Mouse (Mus musculus): ENCODE results near the gene Tmem204. TPM values are rescaled to one million over a fixed set of nuclear protein-coding genes. Genes with fewer than 3 reads are reported as not detected.
"Not testable (repeated sequence)": the region's sequence is repeated elsewhere in the genome, so short reads cannot be mapped to it uniquely, and the experiment has no call there.

The Tmem204 gene
- 15.9 and 18.4 TPM in 2 replicates for polyA plus RNA-seq (2014; fragmentation: Nextera tagmentation; extraction: Ambion mirVana)

DNA sequence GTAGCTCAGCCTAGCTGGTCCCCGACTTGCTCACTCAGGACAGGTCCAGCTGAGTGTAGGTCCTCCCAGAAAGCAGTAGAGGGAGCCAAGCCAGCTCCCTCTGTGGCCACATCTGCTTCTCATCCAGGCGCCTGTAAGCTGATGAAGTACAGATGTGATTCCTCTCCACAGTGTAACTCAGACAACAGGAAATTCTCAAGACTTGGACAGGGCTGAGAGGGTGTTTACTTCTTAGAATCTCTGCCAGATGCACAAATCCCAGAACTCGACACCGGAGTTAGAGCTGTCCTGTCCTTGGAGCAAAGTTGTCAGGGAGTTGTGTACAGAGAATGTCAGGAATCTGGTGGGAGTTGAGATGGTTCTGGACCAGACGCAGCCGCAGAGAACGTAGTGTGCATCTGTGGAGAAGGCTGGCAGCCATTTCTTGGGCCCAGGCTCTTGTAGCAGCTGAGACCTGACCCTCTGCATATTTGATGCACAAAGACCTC is at the start of gene Tmem204:
Gene Tmem204, minus strand, starts transcription at position 148 of the 488 bp plus-strand sequence.
- H3K36me3 ChIP-seq (ENCODE audit: control insufficient read depth, insufficient read depth, low read length), result 0 out of 2 replicates have a peak, but pooled peaks cover 1% of the 10 kb centered on the region
- no peak within 1 kb of the TSS for H3K4me3 ChIP-seq (ENCODE audit: low read length)
- H3K4me2 ChIP-seq (replicated peaks; ENCODE audit: low read depth, low read length), result no peak within 1 kb of the TSS
- H3K27ac ChIP-seq (ENCODE audit: low read depth, low read length), result peak within 1 kb of the TSS; percentile 93
- ATAC-seq (ENCODE audit: low FRiP score, low TSS enrichment), result peak; percentile 88
- peak within 1 kb of the TSS; percentile 12; the same call in 1 of the 2 replicates for H3K9ac ChIP-seq (ENCODE audit: low read depth, low read length)
- peaks cover 27% of the 10 kb centered on the region for H3K4me1 ChIP-seq (ENCODE audit: control insufficient read depth, insufficient read depth, low read length)
- H3K27me3 ChIP-seq (ENCODE audit: control insufficient read depth, insufficient read depth, low read length), result no peaks in the 10 kb centered on the region
- no peaks in the 10 kb centered on the region for H3K9me3 ChIP-seq (ENCODE audit: control insufficient read depth, low read length)
- 32% methylated on average over 7 of the region's 7 CpGs for WGBS

DNA sequence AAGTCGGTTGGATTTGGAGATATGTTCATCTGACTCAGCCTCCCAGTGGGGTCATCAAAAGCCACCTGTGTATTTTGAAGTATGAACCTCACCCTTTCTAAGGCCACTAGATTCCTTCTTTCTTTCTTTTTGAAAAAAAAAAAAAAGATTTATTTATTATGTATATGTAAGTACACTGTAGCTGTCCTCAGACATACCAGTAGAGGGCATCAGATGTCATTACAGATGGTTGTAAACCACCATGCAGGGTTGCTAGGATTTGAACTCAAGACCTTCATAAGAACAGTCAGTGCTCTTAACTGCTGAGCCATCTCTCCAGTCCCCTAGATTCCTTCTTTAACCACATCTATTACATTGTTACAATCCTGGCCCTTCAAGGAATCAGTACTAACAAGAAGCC is 46.7 kb upstream of the Tmem204 start:
- Histone ChIP-seq H3K9me3 (ENCODE audit: control insufficient read depth, low read length) (no peaks in the 10 kb centered on the region), H3K27me3 (ENCODE audit: control insufficient read depth, insufficient read depth, low read length) (no peaks in the 10 kb centered on the region), H3K27ac (ENCODE audit: low read depth, low read length) (no peak overlapping the region), H3K4me3 (ENCODE audit: low read length) (no peak overlapping the region), H3K9ac (ENCODE audit: low read depth, low read length) (no peak overlapping the region), H3K4me1 (ENCODE audit: control insufficient read depth, insufficient read depth, low read length) (peaks cover 10% of the 10 kb centered on the region), H3K4me2 (replicated peaks; ENCODE audit: low read depth, low read length) (no peak overlapping the region), H3K36me3 (ENCODE audit: control insufficient read depth, insufficient read depth, low read length) (no peaks in the 10 kb centered on the region)
- ATAC-seq (ENCODE audit: low FRiP score, low TSS enrichment), result no peak
- 88% methylated on average over 1 of the region's 1 CpGs for WGBS

DNA sequence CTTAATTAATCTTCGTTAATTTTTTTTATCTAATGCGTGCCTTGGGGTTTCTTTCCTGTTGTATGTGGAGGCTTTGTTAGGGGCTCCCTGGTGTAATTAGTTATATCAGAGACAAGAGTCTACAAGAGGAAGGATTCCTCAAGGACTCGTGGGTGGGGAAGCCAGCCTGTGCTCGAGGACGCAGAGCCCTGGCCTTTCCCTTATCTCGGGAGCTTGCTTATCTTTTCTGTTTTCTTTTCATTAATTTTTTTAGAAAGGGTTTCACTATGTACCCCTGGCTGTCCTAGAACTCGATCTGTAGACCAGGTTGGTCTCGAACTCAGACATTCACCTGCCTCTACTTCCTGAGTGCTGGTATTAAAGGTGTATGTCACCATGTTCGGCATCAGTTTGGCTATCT is 44.3 kb upstream of the Tmem204 start:
- H3K36me3 ChIP-seq (ENCODE audit: control insufficient read depth, insufficient read depth, low read length), result no peaks in the 10 kb centered on the region
- H3K9ac ChIP-seq (ENCODE audit: low read depth, low read length), result no peak overlapping the region
- H3K4me3 ChIP-seq (ENCODE audit: low read length), result no peak overlapping the region
- H3K4me1 ChIP-seq (ENCODE audit: control insufficient read depth, insufficient read depth, low read length), result no peaks in the 10 kb centered on the region
- no peaks in the 10 kb centered on the region for H3K27me3 ChIP-seq (ENCODE audit: control insufficient read depth, insufficient read depth, low read length)
- no peaks in the 10 kb centered on the region for H3K9me3 ChIP-seq (ENCODE audit: control insufficient read depth, low read length)
- 73% methylated on average over 9 of the region's 9 CpGs for WGBS
- ATAC-seq (ENCODE audit: low FRiP score, low TSS enrichment), result no peak
- no peak overlapping the region for H3K27ac ChIP-seq (ENCODE audit: low read depth, low read length)
- no peak overlapping the region for H3K4me2 ChIP-seq (replicated peaks; ENCODE audit: low read depth, low read length)

GRCm38 (mm10) chr17:25127079-25127478 is 43.7 kb upstream of the Tmem204 start:
- 60% methylated on average over 8 of the region's 8 CpGs for WGBS
- no peaks in the 10 kb centered on the region for H3K9me3 ChIP-seq (ENCODE audit: control insufficient read depth, low read length)
- H3K9ac ChIP-seq (ENCODE audit: low read depth, low read length), result no peak overlapping the region
- H3K4me3 ChIP-seq (ENCODE audit: low read length), result no peak overlapping the region
- H3K4me2 ChIP-seq (replicated peaks; ENCODE audit: low read depth, low read length), result no peak overlapping the region
- ATAC-seq (ENCODE audit: low FRiP score, low TSS enrichment), result no peak
- H3K36me3 ChIP-seq (ENCODE audit: control insufficient read depth, insufficient read depth, low read length), result no peaks in the 10 kb centered on the region
- H3K4me1 ChIP-seq (ENCODE audit: control insufficient read depth, insufficient read depth, low read length), result no peaks in the 10 kb centered on the region
- H3K27me3 ChIP-seq (ENCODE audit: control insufficient read depth, insufficient read depth, low read length), result no peaks in the 10 kb centered on the region
- no peak overlapping the region for H3K27ac ChIP-seq (ENCODE audit: low read depth, low read length)

- not testable (repeated sequence) for H3K4me1 ChIP-seq (ENCODE audit: control insufficient read depth, insufficient read depth, low read length); H3K36me3 ChIP-seq (ENCODE audit: control insufficient read depth, insufficient read depth, low read length); H3K4me3 ChIP-seq (ENCODE audit: low read length); H3K27me3 ChIP-seq (ENCODE audit: control insufficient read depth, insufficient read depth, low read length); H3K9ac ChIP-seq (ENCODE audit: low read depth, low read length); H3K27ac ChIP-seq (ENCODE audit: low read depth, low read length); ATAC-seq (ENCODE audit: low FRiP score, low TSS enrichment); H3K4me2 ChIP-seq (replicated peaks; ENCODE audit: low read depth, low read length); H3K9me3 ChIP-seq (ENCODE audit: control insufficient read depth, low read length)
- WGBS, result 71% methylated on average over 3 of the region's 3 CpGs
Observed at GRCm38 (mm10) chr17:25125442-25126060, 42.2 kb upstream of the Tmem204 start.

DNA sequence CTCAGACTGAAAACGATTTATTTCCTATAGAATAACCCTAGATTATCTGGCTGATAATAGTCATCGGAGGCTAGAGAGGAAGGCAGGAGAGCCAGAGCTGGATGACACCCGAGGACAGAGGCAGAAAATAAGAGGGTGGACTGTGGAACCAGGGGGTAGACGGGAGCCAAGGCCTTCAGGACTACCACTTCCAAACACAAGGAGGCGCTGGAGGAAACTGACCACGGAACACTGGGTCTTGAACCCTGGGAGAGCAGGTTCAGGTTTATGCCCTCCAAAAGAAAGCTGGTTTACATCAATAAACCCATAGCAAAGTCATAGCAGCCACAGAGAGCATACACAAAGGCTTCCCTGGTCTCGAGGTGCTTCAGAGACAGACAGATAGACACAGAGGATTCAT is 40.6 kb upstream of the Tmem204 start:
- Histone ChIP-seq H3K9me3 (ENCODE audit: control insufficient read depth, low read length) (no peaks in the 10 kb centered on the region), H3K9ac (ENCODE audit: low read depth, low read length) (no peak overlapping the region), H3K4me3 (ENCODE audit: low read length) (no peak overlapping the region), H3K36me3 (ENCODE audit: control insufficient read depth, insufficient read depth, low read length) (no peaks in the 10 kb centered on the region), H3K4me1 (ENCODE audit: control insufficient read depth, insufficient read depth, low read length) (no peaks in the 10 kb centered on the region), H3K27ac (ENCODE audit: low read depth, low read length) (no peak overlapping the region), H3K4me2 (replicated peaks; ENCODE audit: low read depth, low read length) (no peak overlapping the region), H3K27me3 (ENCODE audit: control insufficient read depth, insufficient read depth, low read length) (no peaks in the 10 kb centered on the region)
- WGBS, result 32% methylated on average over 7 of the region's 7 CpGs
- ATAC-seq (ENCODE audit: low FRiP score, low TSS enrichment), result no peak

DNA sequence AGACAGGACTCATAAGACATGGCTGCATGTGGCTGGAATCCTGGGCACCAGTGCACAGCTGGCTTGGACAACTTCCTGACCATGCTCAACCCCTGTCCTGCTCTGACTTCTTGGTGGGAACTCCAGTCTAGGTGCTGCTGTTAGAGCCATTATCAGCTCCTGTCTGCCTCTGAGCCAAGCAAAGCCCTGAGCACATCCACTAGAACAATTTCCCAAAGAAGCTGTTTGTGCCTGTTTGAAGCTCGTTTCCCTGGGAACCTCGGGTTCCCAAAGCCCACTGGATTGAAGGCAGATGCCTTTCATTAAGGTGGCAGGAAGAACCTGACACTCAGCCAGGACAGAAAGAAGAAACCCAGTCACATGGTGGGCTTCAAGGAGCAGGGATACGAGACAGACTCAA is 37.0 kb upstream of the Tmem204 start, which contains the start of gene Ptx4:
Gene Ptx4, plus strand, starts transcription at position 355 of the 400 bp plus-strand sequence.
- 26% methylated on average over 3 of the region's 3 CpGs for WGBS
- no peak within 1 kb of the TSS for H3K4me3 ChIP-seq (ENCODE audit: low read length)
- no peaks in the 10 kb centered on the region for H3K27me3 ChIP-seq (ENCODE audit: control insufficient read depth, insufficient read depth, low read length)
- no peaks in the 10 kb centered on the region for H3K9me3 ChIP-seq (ENCODE audit: control insufficient read depth, low read length)
- ATAC-seq (ENCODE audit: low FRiP score, low TSS enrichment), result no peak
- no peak within 1 kb of the TSS for H3K4me2 ChIP-seq (replicated peaks; ENCODE audit: low read depth, low read length)
- H3K9ac ChIP-seq (ENCODE audit: low read depth, low read length), result no peak within 1 kb of the TSS
- 0 out of 2 replicates have a peak, but pooled peaks cover 4% of the 10 kb centered on the region for H3K4me1 ChIP-seq (ENCODE audit: control insufficient read depth, insufficient read depth, low read length)
- no peaks in the 10 kb centered on the region for H3K36me3 ChIP-seq (ENCODE audit: control insufficient read depth, insufficient read depth, low read length)
- no peak within 1 kb of the TSS for H3K27ac ChIP-seq (ENCODE audit: low read depth, low read length)

GRCm38 (mm10) chr17:25117263-25117662 is 33.9 kb upstream of the Tmem204 start:
- no peak overlapping the region for H3K27ac ChIP-seq (ENCODE audit: low read depth, low read length)
- H3K9ac ChIP-seq (ENCODE audit: low read depth, low read length), result no peak overlapping the region
- no peaks in the 10 kb centered on the region for H3K9me3 ChIP-seq (ENCODE audit: control insufficient read depth, low read length)
- peaks cover 6% of the 10 kb centered on the region; the same call in 1 of the 2 replicates for H3K36me3 ChIP-seq (ENCODE audit: control insufficient read depth, insufficient read depth, low read length)
- WGBS, result 42% methylated on average over 4 of the region's 4 CpGs
- H3K4me3 ChIP-seq (ENCODE audit: low read length), result no peak overlapping the region
- H3K27me3 ChIP-seq (ENCODE audit: control insufficient read depth, insufficient read depth, low read length), result no peaks in the 10 kb centered on the region
- ATAC-seq (ENCODE audit: low FRiP score, low TSS enrichment), result no peak
- H3K4me2 ChIP-seq (replicated peaks; ENCODE audit: low read depth, low read length), result no peak overlapping the region
- H3K4me1 ChIP-seq (ENCODE audit: control insufficient read depth, insufficient read depth, low read length), result peaks cover 9% of the 10 kb centered on the region; the same call in 1 of the 2 replicates

GRCm38 (mm10) chr17:25115664-25116432 is 32.5 kb upstream of the Tmem204 start, which contains the start of gene Telo2:
TSS of gene Telo2 (minus strand) at chr17:25115967.
- Histone ChIP-seq H3K36me3 (ENCODE audit: control insufficient read depth, insufficient read depth, low read length) (peaks cover 11% of the 10 kb centered on the region; the same call in 1 of the 2 replicates), H3K27me3 (ENCODE audit: control insufficient read depth, insufficient read depth, low read length) (no peaks in the 10 kb centered on the region), H3K9ac (ENCODE audit: low read depth, low read length) (peak within 1 kb of the TSS; percentile 74), H3K4me2 (replicated peaks; ENCODE audit: low read depth, low read length) (peak within 1 kb of the TSS; percentile 93), H3K27ac (ENCODE audit: low read depth, low read length) (peak within 1 kb of the TSS; percentile 94), H3K9me3 (ENCODE audit: control insufficient read depth, low read length) (no peaks in the 10 kb centered on the region), H3K4me3 (ENCODE audit: low read length) (peak within 1 kb of the TSS; percentile 68), H3K4me1 (ENCODE audit: control insufficient read depth, insufficient read depth, low read length) (peaks cover 9% of the 10 kb centered on the region; the same call in 1 of the 2 replicates)
- 7% methylated on average over 40 of the region's 40 CpGs for WGBS
- peak; percentile 93 for ATAC-seq (ENCODE audit: low FRiP score, low TSS enrichment)
